Mouse (Mus musculus) CD4-positive helper T cell, adult 2 months (primary cell): Measurements from ENCODE around the gene Cdyl2.

ENCODE experiments used
- DNase-seq: peaks from one replicate; pipeline ENCODE4 v3.0.0-alpha.2; 2012; ENCODE audit warnings: low read depth, missing footprints, low spot score

The Cdyl2 gene

GRCm38 (mm10) chr8:116732684-116733647 lies at the start of gene Cdyl2:
Gene Cdyl2, minus strand, starts transcription at chr8:116732991.
- DNase-seq: peak; percentile 88

GRCm38 (mm10) chr8:116780594-116780993 lies 47.8 kb upstream of the Cdyl2 start:
- DNase-seq: no peak

GRCm38 (mm10) chr8:116774220-116774619 lies 41.4 kb upstream of the Cdyl2 start:
- no peak for DNase-seq

GRCm38 (mm10) chr8:116772727-116773126 lies 39.9 kb upstream of the Cdyl2 start:
- DNase-seq: no peak

- no peak for DNase-seq
Measured at GRCm38 (mm10) chr8:116771797-116772343, 39.1 kb upstream of the Cdyl2 start.

- no peak for DNase-seq
Measured at GRCm38 (mm10) chr8:116770756-116771155, 38.0 kb upstream of the Cdyl2 start.

- DNase-seq: no peak
Measured at GRCm38 (mm10) chr8:116756174-116756573, 23.4 kb upstream of the Cdyl2 start.

GRCm38 (mm10) chr8:116755557-116755956 lies 22.8 kb upstream of the Cdyl2 start:
- DNase-seq: peak; percentile 53

- DNase-seq: no peak
Measured at GRCm38 (mm10) chr8:116740726-116741125, 7.9 kb upstream of the Cdyl2 start.

- peak; percentile 43 for DNase-seq
Measured at GRCm38 (mm10) chr8:116735306-116735705, 2.5 kb upstream of the Cdyl2 start.

- no peak for DNase-seq
Measured at GRCm38 (mm10) chr8:116734176-116734575, 1.4 kb upstream of the Cdyl2 start.

- no peak for DNase-seq
Measured at GRCm38 (mm10) chr8:116733648-116734014, 840 bp upstream of the Cdyl2 start.

- no peak for DNase-seq
Measured at GRCm38 (mm10) chr8:116731976-116732683, 661 bp downstream of the Cdyl2 start.

- peak; percentile 43 for DNase-seq
Measured at GRCm38 (mm10) chr8:116721451-116721850, 11.3 kb downstream of the Cdyl2 start.

- no peak for DNase-seq
Measured at GRCm38 (mm10) chr8:116707496-116707895, 25.3 kb downstream of the Cdyl2 start.

GRCm38 (mm10) chr8:116702501-116702900 lies 30.3 kb downstream of the Cdyl2 start:
- no peak for DNase-seq

- no peak for DNase-seq
Measured at GRCm38 (mm10) chr8:116692931-116693330, 39.9 kb downstream of the Cdyl2 start.

- peak; percentile 62 for DNase-seq
Measured at GRCm38 (mm10) chr8:116689741-116690140, 43.0 kb downstream of the Cdyl2 start.

- no peak for DNase-seq
Measured at GRCm38 (mm10) chr8:116676174-116676573, 56.6 kb downstream of the Cdyl2 start.

GRCm38 (mm10) chr8:116673966-116674805 lies 58.6 kb downstream of the Cdyl2 start:
- DNase-seq: peak; percentile 35

- DNase-seq: no peak
Measured at GRCm38 (mm10) chr8:116673493-116673892, 59.3 kb downstream of the Cdyl2 start.
